Mouse (Mus musculus): ENCODE measurements at regions not wholly inside any gene's neighbourhood (a gene's known extent, or its start where the extent isn't known, plus 50 kb on each side); places are given as distances from the start of the nearest gene placed in this dataset.

GRCm38 (mm10) chr10:122560001-122560695, 111.8 kb downstream of the Avpr1a start:
- ATAC-seq (no peak), DNase-seq (ENCODE audit: low spot score) (no peak)
- no peak overlapping the region for H3K9ac ChIP-seq (ENCODE audit: low read length)
- no peak overlapping the region for H3K4me3 ChIP-seq (ENCODE audit: low read depth, low read length)
- H3K27ac ChIP-seq (ENCODE audit: low read depth, low read length), result no peak overlapping the region
- H3K27me3 ChIP-seq (replicated peaks; ENCODE audit: control insufficient read depth, insufficient read depth, low read length), result no peaks in the 10 kb centered on the region
- 86% methylated on average over 10 of the region's 10 CpGs for WGBS
- H3K4me1 ChIP-seq (ENCODE audit: control insufficient read depth, insufficient read depth, low read length), result no peaks in the 10 kb centered on the region
- no peaks in the 10 kb centered on the region for H3K36me3 ChIP-seq (ENCODE audit: control insufficient read depth, insufficient read depth, low read length)
- H3K9me3 ChIP-seq (replicated peaks; ENCODE audit: control insufficient read depth, low read length), result no peaks in the 10 kb centered on the region
- no peak overlapping the region for H3K4me2 ChIP-seq (ENCODE audit: low read length)

GRCm38 (mm10) chr10:122561924-122562323, 113.6 kb downstream of the Avpr1a start:
- no peak overlapping the region for H3K27ac ChIP-seq (ENCODE audit: low read depth, low read length)
- ATAC-seq (no peak), DNase-seq (ENCODE audit: low spot score) (no peak)
- H3K9me3 ChIP-seq (replicated peaks; ENCODE audit: control insufficient read depth, low read length), result no peaks in the 10 kb centered on the region
- H3K4me3 ChIP-seq (ENCODE audit: low read depth, low read length), result no peak overlapping the region
- no peak overlapping the region for H3K4me2 ChIP-seq (ENCODE audit: low read length)
- 70% methylated on average over 3 of the region's 3 CpGs for WGBS
- H3K27me3 ChIP-seq (replicated peaks; ENCODE audit: control insufficient read depth, insufficient read depth, low read length), result no peaks in the 10 kb centered on the region
- no peaks in the 10 kb centered on the region for H3K36me3 ChIP-seq (ENCODE audit: control insufficient read depth, insufficient read depth, low read length)
- no peak overlapping the region for H3K9ac ChIP-seq (ENCODE audit: low read length)
- no peaks in the 10 kb centered on the region for H3K4me1 ChIP-seq (ENCODE audit: control insufficient read depth, insufficient read depth, low read length)

GRCm38 (mm10) chr10:122562542-122562941, 114.2 kb downstream of the Avpr1a start:
- Histone ChIP-seq H3K4me1 (ENCODE audit: control insufficient read depth, insufficient read depth, low read length) (no peaks in the 10 kb centered on the region), H3K4me3 (ENCODE audit: low read depth, low read length) (no peak overlapping the region), H3K36me3 (ENCODE audit: control insufficient read depth, insufficient read depth, low read length) (no peaks in the 10 kb centered on the region), H3K4me2 (ENCODE audit: low read length) (no peak overlapping the region), H3K27ac (ENCODE audit: low read depth, low read length) (no peak overlapping the region), H3K9ac (ENCODE audit: low read length) (no peak overlapping the region), H3K9me3 (replicated peaks; ENCODE audit: control insufficient read depth, low read length) (no peaks in the 10 kb centered on the region), H3K27me3 (replicated peaks; ENCODE audit: control insufficient read depth, insufficient read depth, low read length) (no peaks in the 10 kb centered on the region)
- whole genome bisulfite sequencing, result 77% methylated on average over 6 of the region's 6 CpGs
- DNase-seq (ENCODE audit: low spot score) (no peak), ATAC-seq (no peak)

GRCm38 (mm10) chr10:122563973-122564372, 114.6 kb upstream of the Ppm1h start:
- Histone ChIP-seq H3K27ac (ENCODE audit: low read depth, low read length) (no peak overlapping the region), H3K4me3 (ENCODE audit: low read depth, low read length) (no peak overlapping the region), H3K9ac (ENCODE audit: low read length) (peak overlapping the region; percentile 25), H3K36me3 (ENCODE audit: control insufficient read depth, insufficient read depth, low read length) (no peaks in the 10 kb centered on the region), H3K27me3 (replicated peaks; ENCODE audit: control insufficient read depth, insufficient read depth, low read length) (no peaks in the 10 kb centered on the region), H3K4me2 (ENCODE audit: low read length) (no peak overlapping the region), H3K4me1 (ENCODE audit: control insufficient read depth, insufficient read depth, low read length) (no peaks in the 10 kb centered on the region), H3K9me3 (replicated peaks; ENCODE audit: control insufficient read depth, low read length) (no peaks in the 10 kb centered on the region)
- peak; percentile 58; the same call in 1 of the 2 replicates for ATAC-seq
- DNase-seq (ENCODE audit: low spot score), result peak; percentile 39
- WGBS, result 66% methylated on average over 10 of the region's 10 CpGs

GRCm38 (mm10) chr10:122564473-122564872, 114.1 kb upstream of the Ppm1h start:
- Histone ChIP-seq H3K27me3 (replicated peaks; ENCODE audit: control insufficient read depth, insufficient read depth, low read length) (no peaks in the 10 kb centered on the region), H3K9me3 (replicated peaks; ENCODE audit: control insufficient read depth, low read length) (no peaks in the 10 kb centered on the region), H3K4me3 (ENCODE audit: low read depth, low read length) (no peak overlapping the region), H3K9ac (ENCODE audit: low read length) (no peak overlapping the region), H3K4me2 (ENCODE audit: low read length) (no peak overlapping the region), H3K4me1 (ENCODE audit: control insufficient read depth, insufficient read depth, low read length) (no peaks in the 10 kb centered on the region), H3K36me3 (ENCODE audit: control insufficient read depth, insufficient read depth, low read length) (no peaks in the 10 kb centered on the region), H3K27ac (ENCODE audit: low read depth, low read length) (no peak overlapping the region)
- ATAC-seq (no peak), DNase-seq (ENCODE audit: low spot score) (no peak)
- WGBS, result 92% methylated on average over 10 of the region's 10 CpGs

GRCm38 (mm10) chr10:122566601-122567000, 112.0 kb upstream of the Ppm1h start:
- no peak for DNase-seq (ENCODE audit: low spot score)
- ATAC-seq, result no peak

GRCm38 (mm10) chr10:122569546-122570202, 108.9 kb upstream of the Ppm1h start:
- no peak overlapping the region for H3K4me3 ChIP-seq (ENCODE audit: low read depth, low read length)
- no peak overlapping the region for H3K9ac ChIP-seq (ENCODE audit: low read length)
- H3K4me2 ChIP-seq (ENCODE audit: low read length), result no peak overlapping the region
- H3K27ac ChIP-seq (ENCODE audit: low read depth, low read length), result 0 out of 2 replicates have a peak overlapping the region, but pooled peaks have one; percentile 39
- no peaks in the 10 kb centered on the region for H3K36me3 ChIP-seq (ENCODE audit: control insufficient read depth, insufficient read depth, low read length)
- DNase-seq (ENCODE audit: low spot score), result peak; percentile 46
- 65% methylated on average over 13 of the region's 13 CpGs for WGBS
- H3K9me3 ChIP-seq (replicated peaks; ENCODE audit: control insufficient read depth, low read length), result no peaks in the 10 kb centered on the region
- H3K27me3 ChIP-seq (replicated peaks; ENCODE audit: control insufficient read depth, insufficient read depth, low read length), result no peaks in the 10 kb centered on the region
- 0 out of 2 replicates have a peak, but pooled peaks cover 2% of the 10 kb centered on the region for H3K4me1 ChIP-seq (ENCODE audit: control insufficient read depth, insufficient read depth, low read length)
- ATAC-seq, result peak; percentile 63

More at GRCm38 (mm10) chr10:122566601-122567000, 112.0 kb upstream of the Ppm1h start:
- H3K36me3 ChIP-seq (ENCODE audit: control insufficient read depth, insufficient read depth, low read length), result no peaks in the 10 kb centered on the region
- WGBS, result 59% methylated on average over 4 of the region's 4 CpGs
- H3K9me3 ChIP-seq (replicated peaks; ENCODE audit: control insufficient read depth, low read length), result no peaks in the 10 kb centered on the region
- 0 out of 2 replicates have a peak, but pooled peaks cover 2% of the 10 kb centered on the region for H3K4me1 ChIP-seq (ENCODE audit: control insufficient read depth, insufficient read depth, low read length)
- no peaks in the 10 kb centered on the region for H3K27me3 ChIP-seq (replicated peaks; ENCODE audit: control insufficient read depth, insufficient read depth, low read length)
- H3K4me2 ChIP-seq (ENCODE audit: low read length), result no peak overlapping the region
- H3K9ac ChIP-seq (ENCODE audit: low read length), result no peak overlapping the region
- H3K27ac ChIP-seq (ENCODE audit: low read depth, low read length), result no peak overlapping the region
- H3K4me3 ChIP-seq (ENCODE audit: low read depth, low read length), result no peak overlapping the region

GRCm38 (mm10) chr10:122570909-122571551, 107.5 kb upstream of the Ppm1h start:
- Histone ChIP-seq H3K36me3 (ENCODE audit: control insufficient read depth, insufficient read depth, low read length) (no peaks in the 10 kb centered on the region), H3K9me3 (replicated peaks; ENCODE audit: control insufficient read depth, low read length) (no peaks in the 10 kb centered on the region), H3K4me2 (ENCODE audit: low read length) (no peak overlapping the region), H3K9ac (ENCODE audit: low read length) (no peak overlapping the region), H3K4me1 (ENCODE audit: control insufficient read depth, insufficient read depth, low read length) (0 out of 2 replicates have a peak, but pooled peaks cover 2% of the 10 kb centered on the region), H3K4me3 (ENCODE audit: low read depth, low read length) (no peak overlapping the region), H3K27me3 (replicated peaks; ENCODE audit: control insufficient read depth, insufficient read depth, low read length) (no peaks in the 10 kb centered on the region), H3K27ac (ENCODE audit: low read depth, low read length) (no peak overlapping the region)
- ATAC-seq (no peak), DNase-seq (ENCODE audit: low spot score) (no peak)
- 34% methylated on average over 13 of the region's 13 CpGs for WGBS

All from forebrain, embryonic 14.5 days (tissue).